Mouse (Mus musculus) testis, adult 2 months (tissue): ENCODE measurements around the gene Cacng6.

Experiments
- CTCF ChIP-seq: fragments of 200-500 bp; IDR thresholded peaks from 2 replicates; pipeline ENCODE4 v1.5.1; 2012; ENCODE audit warnings: low read depth, mild to moderate bottlenecking, inconsistent platforms, low read length, moderate library complexity; ENCODE audit not compliant: control insufficient read depth, insufficient read depth, insufficient replicate concordance
- POLR2A ChIP-seq: fragments of 200-500 bp; IDR thresholded peaks from 2 replicates; pipeline ENCODE4 v1.6.1; 2012; ENCODE audit warnings: low read depth, mild to moderate bottlenecking, inconsistent platforms, low read length, moderate library complexity; ENCODE audit not compliant: control insufficient read depth

GRCm38 (mm10) chr7:3391081-3391451 lies 32.9 kb upstream of the Cacng6 start:
- TF ChIP-seq CTCF (no peak), POLR2A (no peak)
